ENCODE assay signal across 9 mouse cellular contexts in the genomic region with DNA sequence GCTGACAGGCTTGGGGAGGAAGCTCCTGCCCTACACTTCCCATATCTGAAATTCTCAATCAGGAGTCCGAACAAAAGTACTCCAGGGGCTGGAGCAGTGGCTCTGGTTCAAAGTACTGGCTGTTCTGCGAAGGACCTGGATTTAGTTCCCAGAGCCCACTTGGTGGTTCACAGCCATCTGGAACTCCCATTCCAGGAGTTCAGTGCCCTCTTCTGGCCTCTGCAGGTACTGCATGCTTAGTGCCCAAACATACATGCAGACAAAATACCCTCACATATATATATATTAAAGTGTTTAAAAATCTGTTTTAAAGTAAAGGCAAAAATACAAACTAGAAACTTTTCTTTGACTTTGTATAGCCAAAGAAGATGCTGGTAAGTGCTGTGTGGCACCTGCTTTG.
DNase-seq lines count a peak whose midpoint lies in the region; ATAC-seq and TF ChIP-seq lines count a peak whose summit lies in the region.
"Had no signal": no experiment of that assay in that cellular context is flagged by ENCODE, and none has a peak within 500 bp of the region (broad histone marks: within the 10 kb centered on the region; RNA-seq: fewer than 3 reads in every experiment).

No protein-coding gene starts in this region.

- no peaks in the 10 kb centered on the region for H3K27me3 ChIP-seq in intestine, embryonic 14.5 days (replicated peaks; ENCODE audit: control insufficient read depth, insufficient read depth, low read length)
- H3K27me3 ChIP-seq in intestine, embryonic 16.5 days (replicated peaks; ENCODE audit: control insufficient read depth, insufficient read depth, low read length), result no peaks in the 10 kb centered on the region
- no peaks in the 10 kb centered on the region for H3K27me3 ChIP-seq in E14TG2a.4 (ENCODE audit: insufficient read depth, low read length)
- H3K27me3 ChIP-seq: embryonic facial prominence, embryonic 13.5 days had no signal

- H3K4me2 ChIP-seq in intestine, embryonic 14.5 days (ENCODE audit: low read length), result no peak overlapping the region
- H3K4me2 ChIP-seq in intestine, embryonic 16.5 days (ENCODE audit: low read depth, low read length), result no peak overlapping the region
- H3K4me2 ChIP-seq: embryonic facial prominence, embryonic 13.5 days had no signal

- peak; percentile 62 for DNase-seq in intestine, embryonic 14.5 days (ENCODE audit: low spot score)
- DNase-seq in lung, postnatal 14 days, result peak; percentile 49
- DNase-seq in layer of hippocampus, adult 9-11 months, result no peak
- DNase-seq in urinary bladder, postnatal 36 days (ENCODE audit: low spot score in 2 of 2), result no peak

- ATAC-seq in intestine, embryonic 14.5 days (replicated peaks; ENCODE audit: low FRiP score, low TSS enrichment, low read depth), result no peak
- no peak for ATAC-seq in intestine, embryonic 16.5 days
- ATAC-seq in erythroid progenitor cell, adult 5-6 weeks (replicated peaks; ENCODE audit: low FRiP score, poor library complexity, severe bottlenecking), result no peak

- TF ChIP-seq CTCF in E14TG2a.4 (conservative IDR thresholded peaks at IDR 0.05; ENCODE audit: low read length), result peak; percentile 90
- peak; percentile 52 for TF ChIP-seq CTCF in bone marrow, adult 2 months (IDR thresholded peaks at IDR 0.05; ENCODE audit: control insufficient read depth, insufficient read depth, low read length)

- 98% methylated on average over 2 of the region's 2 CpGs for WGBS in intestine, embryonic 14.5 days
- 97% methylated on average over 2 of the region's 2 CpGs for WGBS in intestine, embryonic 16.5 days
- 92% methylated on average over 2 of the region's 2 CpGs for whole genome bisulfite sequencing in bone marrow, adult 2 months

- H3K9ac ChIP-seq in intestine, embryonic 14.5 days (ENCODE audit: low read length), result no peak overlapping the region
- H3K9ac ChIP-seq in intestine, embryonic 16.5 days (ENCODE audit: low read depth, low read length), result no peak overlapping the region
- H3K9ac ChIP-seq: embryonic facial prominence, embryonic 13.5 days had no signal

- H3K9me3 ChIP-seq in intestine, embryonic 14.5 days (ENCODE audit: control insufficient read depth, low read length), result no peaks in the 10 kb centered on the region
- no peaks in the 10 kb centered on the region for H3K9me3 ChIP-seq in intestine, embryonic 16.5 days (ENCODE audit: control insufficient read depth, low read length)
- H3K9me3 ChIP-seq in E14TG2a.4 (ENCODE audit: low read length), result no peaks in the 10 kb centered on the region
- H3K9me3 ChIP-seq: embryonic facial prominence, embryonic 13.5 days had no signal

- H3K36me3 ChIP-seq in intestine, embryonic 14.5 days (ENCODE audit: control insufficient read depth, insufficient read depth, low read length), result peaks cover 56% of the 10 kb centered on the region
- peaks cover 18% of the 10 kb centered on the region for H3K36me3 ChIP-seq in intestine, embryonic 16.5 days (ENCODE audit: control insufficient read depth, insufficient read depth, low read length)
- H3K36me3 ChIP-seq in E14TG2a.4 (ENCODE audit: insufficient read depth, low read length), result peaks cover 78% of the 10 kb centered on the region

- no peak for TF ChIP-seq POLR2A in bone marrow, adult 2 months (IDR thresholded peaks at IDR 0.05; ENCODE audit: borderline replicate concordance, control insufficient read depth, low read depth, low read length)

- no peak overlapping the region for H3K4me3 ChIP-seq in intestine, embryonic 14.5 days (ENCODE audit: low read depth, low read length)
- H3K4me3 ChIP-seq in intestine, embryonic 16.5 days (ENCODE audit: low read length), result no peak overlapping the region
- H3K4me3 ChIP-seq in E14TG2a.4 (replicated peaks; ENCODE audit: low read length), result no peak overlapping the region
- H3K4me3 ChIP-seq in bone marrow, adult 2 months (replicated peaks; ENCODE audit: control insufficient read depth, low read depth, low read length), result no peak overlapping the region
- H3K4me3 ChIP-seq: embryonic facial prominence, embryonic 13.5 days had no signal

- no peak overlapping the region for H3K27ac ChIP-seq in intestine, embryonic 14.5 days (ENCODE audit: low read depth)
- no peak overlapping the region for H3K27ac ChIP-seq in intestine, embryonic 16.5 days (ENCODE audit: low read length)
- no peak overlapping the region for H3K27ac ChIP-seq in bone marrow, adult 2 months (ENCODE audit: control insufficient read depth, insufficient read depth, low read depth, low read length, poor library complexity)
- H3K27ac ChIP-seq: embryonic facial prominence, embryonic 13.5 days had no signal

- peaks cover 8% of the 10 kb centered on the region for H3K4me1 ChIP-seq in intestine, embryonic 14.5 days (replicated peaks; ENCODE audit: control insufficient read depth, insufficient read depth, low read length)
- H3K4me1 ChIP-seq in intestine, embryonic 16.5 days (ENCODE audit: control insufficient read depth, insufficient read depth, low read length), result peaks cover 6% of the 10 kb centered on the region; the same call in 1 of the 2 replicates
- H3K4me1 ChIP-seq in E14TG2a.4 (replicated peaks; ENCODE audit: low read depth, low read length), result peaks cover 9% of the 10 kb centered on the region; the same call in 1 of the 2 replicates
- H3K4me1 ChIP-seq in bone marrow, adult 2 months (ENCODE audit: control insufficient read depth, insufficient read depth, low read length), result no peaks in the 10 kb centered on the region

Comparison
In these comparisons a context has a peak if more than half of its experiments do, and no peak if none do; other contexts are left out.
1. DNase-seq: peak in intestine, embryonic 14.5 days (single experiment) and lung, postnatal 14 days (single experiment); none in layer of hippocampus, adult 9-11 months (single experiment) and urinary bladder, postnatal 36 days (0 of 2).